Mouse (Mus musculus) stomach, postnatal 0 days (tissue): ENCODE measurements at regions not wholly inside any gene's neighbourhood (a gene's known extent, or its start where the extent isn't known, plus 50 kb on each side); places are given as distances from the start of the nearest gene placed in this dataset.

Experiments used
- ATAC-seq: fragments of 200-750 bp; cut with Nextera tagmentation; 2 replicates; pipeline ENCODE4 v1.8.0; 2017; ENCODE audit not compliant: low FRiP score, low TSS enrichment
- DNase-seq: peaks from one replicate; pipeline ENCODE4 v3.0.0-alpha.2; 2016; ENCODE audit warnings: low spot score
- H3K27ac ChIP-seq: fragments of 300-500 bp; sonication (generic); replicated peaks from 2 replicates; pipeline ENCODE4 v1.5.1; 2014; ENCODE audit warnings: mild to moderate bottlenecking, control low read depth
- H3K27me3 ChIP-seq: fragments of 300-500 bp; sonication (generic); 2 replicates; pipeline ENCODE4 v1.6.1; 2014; ENCODE audit warnings: low read length; ENCODE audit not compliant: control insufficient read depth, insufficient read depth
- H3K36me3 ChIP-seq: fragments of 300-500 bp; sonication (generic); 2 replicates; pipeline ENCODE4 v1.6.1; 2014; ENCODE audit warnings: low read length, mixed read lengths; ENCODE audit not compliant: control insufficient read depth, insufficient read depth
- H3K4me1 ChIP-seq: fragments of 300-500 bp; sonication (generic); replicated peaks from 2 replicates; pipeline ENCODE4 v1.6.1; 2014; ENCODE audit warnings: antibody characterized with exemption; ENCODE audit not compliant: control insufficient read depth, insufficient read depth
- H3K4me2 ChIP-seq: fragments of 300-500 bp; sonication (generic); replicated peaks from 2 replicates; pipeline ENCODE4 v1.6.1; 2014; ENCODE audit warnings: low read depth, mild to moderate bottlenecking, control low read depth, moderate library complexity
- H3K4me3 ChIP-seq: fragments of 300-500 bp; sonication (generic); 2 replicates; pipeline ENCODE4 v1.5.1; 2014; ENCODE audit warnings: low read depth, low read length, control low read depth
- H3K9ac ChIP-seq: fragments of 300-500 bp; sonication (generic); 2 replicates; pipeline ENCODE4 v1.6.1; 2014; ENCODE audit warnings: mild to moderate bottlenecking, low read length, control low read depth, mixed read lengths
- H3K9me3 ChIP-seq: fragments of 300-500 bp; sonication (generic); 2 replicates; pipeline ENCODE4 v1.6.1; 2016; ENCODE audit warnings: low read length; ENCODE audit not compliant: control insufficient read depth
- CTCF ChIP-seq: IDR thresholded peaks from 2 replicates; pipeline ENCODE4 v1.5.1; 2016; ENCODE audit warnings: antibody characterized with exemption, low read depth, mild to moderate bottlenecking, moderate library complexity
- EP300 ChIP-seq: optimal IDR thresholded peaks from 2 replicates; pipeline ENCODE3; 2016; ENCODE audit warnings: antibody characterized with exemption
- WGBS: fragments of 180-500 bp; shearing (Covaris S2); extraction: QIAGEN DNeasy Blood & Tissue Kit; methylation state at CpG from one replicate; pipeline ENCODE4 v1.1.7; 2014; 5-methylcytosine and 5-hydroxymethylcytosine counted together

- Histone ChIP-seq H3K4me3 (no peak overlapping the region), H3K4me1 (peaks cover 4% of the 10 kb centered on the region; the same call in 1 of the 2 replicates), H3K27ac (no peak overlapping the region), H3K9me3 (no peaks in the 10 kb centered on the region), H3K9ac (no peak overlapping the region), H3K4me2 (no peak overlapping the region), H3K27me3 (no peaks in the 10 kb centered on the region), H3K36me3 (no peaks in the 10 kb centered on the region)
- ATAC-seq: no peak
- TF ChIP-seq EP300: no peak
- TF ChIP-seq CTCF: no peak
- no peak for DNase-seq
- WGBS: 49% methylated on average over 8 of the region's 8 CpGs
Measured at GRCm38 (mm10) chr8:8484546-8484945, 176.5 kb downstream of the Efnb2 start.

DNA sequence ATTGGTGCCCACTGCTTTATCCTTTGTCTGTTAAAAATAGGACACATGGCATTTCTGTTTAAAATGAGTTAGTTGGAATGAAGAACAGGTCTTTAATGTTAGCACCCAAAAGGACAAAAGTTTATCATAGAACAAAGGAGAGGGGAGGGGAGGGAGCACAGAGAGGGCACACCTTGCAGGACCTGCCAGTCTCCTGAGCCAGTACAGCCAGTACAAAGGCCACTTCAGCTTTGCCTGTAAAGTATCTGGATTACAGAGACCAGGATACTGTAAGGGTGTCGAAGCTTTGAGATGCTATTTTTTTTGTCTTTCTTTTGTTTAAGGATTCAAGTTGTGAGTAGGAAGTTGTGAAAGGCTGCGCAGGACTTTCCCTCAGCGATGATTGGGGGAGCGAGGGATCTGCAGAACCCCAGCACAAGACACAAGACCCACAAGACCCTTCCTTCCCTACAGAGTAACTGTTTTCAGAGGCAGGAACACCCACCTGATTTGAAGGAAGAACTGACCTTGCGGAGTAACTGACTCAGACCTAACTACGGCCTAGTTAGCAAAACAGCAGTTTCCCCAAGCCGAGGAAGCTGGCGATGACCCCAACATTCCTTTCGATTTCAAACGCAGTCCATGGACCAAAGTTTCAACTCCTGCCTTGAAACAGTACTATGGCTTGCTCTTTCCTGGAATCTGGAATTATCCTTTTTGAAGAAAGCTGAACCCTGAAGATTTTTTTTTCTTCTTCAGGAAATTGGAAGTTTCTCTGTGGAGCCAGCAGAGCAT, 178.1 kb downstream of the Efnb2 start:
- ATAC-seq (no peak), DNase-seq (no peak)
- no peak overlapping the region for H3K4me3 ChIP-seq
- TF ChIP-seq CTCF (no peak), EP300 (no peak)
- H3K4me2 ChIP-seq: no peak overlapping the region
- H3K9ac ChIP-seq: no peak overlapping the region
- H3K4me1 ChIP-seq: no peaks in the 10 kb centered on the region
- H3K36me3 ChIP-seq: no peaks in the 10 kb centered on the region
- H3K27me3 ChIP-seq: no peaks in the 10 kb centered on the region
- no peaks in the 10 kb centered on the region for H3K9me3 ChIP-seq
- no peak overlapping the region for H3K27ac ChIP-seq
- WGBS: 65% methylated on average over 10 of the region's 10 CpGs

- H3K27me3 ChIP-seq: no peaks in the 10 kb centered on the region
- H3K4me3 ChIP-seq: no peak overlapping the region
- H3K4me2 ChIP-seq: no peak overlapping the region
- ATAC-seq: no peak
- H3K36me3 ChIP-seq: no peaks in the 10 kb centered on the region
- H3K27ac ChIP-seq: no peak overlapping the region
- no peak for TF ChIP-seq CTCF
- TF ChIP-seq EP300: no peak
- no peak for DNase-seq
- H3K9me3 ChIP-seq: no peaks in the 10 kb centered on the region
- 66% methylated on average over 5 of the region's 5 CpGs for WGBS
- no peaks in the 10 kb centered on the region for H3K4me1 ChIP-seq
- no peak overlapping the region for H3K9ac ChIP-seq
Measured at GRCm38 (mm10) chr8:8477456-8477855, 183.6 kb downstream of the Efnb2 start.

DNA sequence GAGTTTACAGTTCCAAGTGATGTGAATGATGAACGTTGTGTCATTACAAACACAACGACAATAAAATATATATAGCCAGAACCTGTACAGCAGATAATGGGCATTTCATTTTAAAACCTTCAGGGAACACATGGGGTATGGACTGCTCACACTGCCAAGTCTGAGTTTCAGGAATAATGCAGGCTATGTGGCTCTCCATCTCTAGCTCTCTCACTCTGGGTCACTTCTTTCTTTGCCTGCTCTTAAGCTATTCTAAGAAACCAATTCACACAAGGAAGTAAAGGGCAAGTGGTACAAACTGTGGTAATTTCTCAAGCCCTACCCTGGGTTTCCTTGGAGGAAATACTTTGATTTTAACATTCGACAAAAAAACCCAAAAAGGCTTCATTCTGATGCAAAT, 192.5 kb downstream of the Efnb2 start:
- Histone ChIP-seq H3K4me3 (no peak overlapping the region), H3K27me3 (no peaks in the 10 kb centered on the region), H3K36me3 (no peaks in the 10 kb centered on the region), H3K27ac (no peak overlapping the region), H3K9me3 (no peaks in the 10 kb centered on the region), H3K4me1 (no peaks in the 10 kb centered on the region), H3K9ac (no peak overlapping the region), H3K4me2 (no peak overlapping the region)
- WGBS: 60% methylated on average over 3 of the region's 3 CpGs
- DNase-seq (no peak), ATAC-seq (no peak)
- TF ChIP-seq CTCF (no peak), EP300 (no peak)

GRCm38 (mm10) chr8:8466526-8467244, 194.4 kb downstream of the Efnb2 start:
- Histone ChIP-seq H3K4me2 (no peak overlapping the region), H3K4me1 (no peaks in the 10 kb centered on the region), H3K27me3 (no peaks in the 10 kb centered on the region), H3K4me3 (no peak overlapping the region), H3K36me3 (no peaks in the 10 kb centered on the region), H3K9me3 (no peaks in the 10 kb centered on the region), H3K9ac (no peak overlapping the region), H3K27ac (no peak overlapping the region; the same call in 1 of the 2 replicates)
- no peak for DNase-seq
- no peak for TF ChIP-seq CTCF
- no peak for ATAC-seq
- WGBS: 23% methylated on average over 6 of the region's 6 CpGs

- Histone ChIP-seq H3K4me1 (no peaks in the 10 kb centered on the region), H3K9ac (no peak overlapping the region), H3K4me3 (no peak overlapping the region), H3K36me3 (no peaks in the 10 kb centered on the region), H3K4me2 (no peak overlapping the region), H3K27me3 (no peaks in the 10 kb centered on the region), H3K27ac (no peak overlapping the region), H3K9me3 (no peaks in the 10 kb centered on the region)
- no peak for ATAC-seq
- DNase-seq: no peak
- TF ChIP-seq CTCF (no peak), EP300 (no peak)
- WGBS: 27% methylated on average over 2 of the region's 2 CpGs
Measured at GRCm38 (mm10) chr8:8462455-8462854, 198.6 kb downstream of the Efnb2 start.
